Mouse (Mus musculus) MEL (cell line): ENCODE measurements at regions not wholly inside any gene's neighbourhood (a gene's known extent, or its start where the extent isn't known, plus 50 kb on each side); places are given as distances from the start of the nearest gene placed in this dataset.

Experiments used
- CTCF ChIP-seq, 3 experiments: IDR thresholded peaks in 2 of 3; conservative IDR thresholded peaks in 1 of 3; 2 replicates each; pipeline ENCODE4 v1.5.1; 2011 to 2012; ENCODE audit warnings: low read length in 3 of 3, low read depth in 2 of 3, mild to moderate bottlenecking in 2 of 3, improper control_type of control experiment in 1 of 3, inconsistent platforms in 1 of 3, mixed read lengths in 1 of 3, moderate library complexity in 1 of 3; ENCODE audit not compliant: control insufficient read depth in 1 of 3, insufficient read depth in 1 of 3, poor library complexity in 1 of 3, severe bottlenecking in 1 of 3
- EP300 ChIP-seq, 2 experiments: IDR thresholded peaks; 2 replicates each; pipeline ENCODE4 v1.6.1; 2011; ENCODE audit warnings: improper control_type of control experiment in 2 of 2, low read length in 2 of 2, low read depth in 1 of 2, mild to moderate bottlenecking in 1 of 2
- ZNF384 ChIP-seq: IDR thresholded peaks from 2 replicates; pipeline ENCODE4 v1.6.1; 2012; ENCODE audit warnings: low read depth, mild to moderate bottlenecking, inconsistent platforms, low read length, improper control_type of control experiment

DNA sequence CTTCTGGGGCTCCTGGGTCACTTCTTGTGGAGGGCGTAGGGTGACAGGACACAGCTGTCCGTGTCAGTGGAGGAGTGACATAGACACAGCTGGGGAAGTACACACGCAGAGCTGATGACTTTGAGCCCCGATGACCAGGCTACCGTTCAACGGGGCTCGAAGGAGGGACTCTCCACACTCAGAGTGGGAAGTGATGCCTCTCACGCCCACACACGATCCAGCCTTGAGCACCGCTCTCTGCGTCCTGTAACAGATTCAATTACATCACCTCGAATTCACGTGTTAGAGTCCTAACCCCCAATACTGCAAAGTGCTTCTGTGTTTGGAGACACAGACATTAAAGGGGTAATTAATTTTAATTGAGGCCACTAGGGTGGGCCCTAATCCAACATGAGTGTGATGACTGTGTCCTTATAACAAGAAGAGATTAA, 101.4 kb upstream of the Sdk2 start:
- TF ChIP-seq CTCF (IDR thresholded peaks at IDR 0.05 in 2 of 3, conservative IDR thresholded peaks at IDR 0.05 in 1 of 3; ENCODE audit: control insufficient read depth in 1 of 3, insufficient read depth in 1 of 3, low read depth in 2 of 3, low read length in 3 of 3, poor library complexity in 1 of 3, severe bottlenecking in 1 of 3) (no peak), EP300 (IDR thresholded peaks at IDR 0.05; ENCODE audit: low read depth in 1 of 2, low read length in 2 of 2) (no peak), ZNF384 (no peak)
